Comparison of ENCODE assay signal across 27 mouse cellular contexts in the genomic region with DNA sequence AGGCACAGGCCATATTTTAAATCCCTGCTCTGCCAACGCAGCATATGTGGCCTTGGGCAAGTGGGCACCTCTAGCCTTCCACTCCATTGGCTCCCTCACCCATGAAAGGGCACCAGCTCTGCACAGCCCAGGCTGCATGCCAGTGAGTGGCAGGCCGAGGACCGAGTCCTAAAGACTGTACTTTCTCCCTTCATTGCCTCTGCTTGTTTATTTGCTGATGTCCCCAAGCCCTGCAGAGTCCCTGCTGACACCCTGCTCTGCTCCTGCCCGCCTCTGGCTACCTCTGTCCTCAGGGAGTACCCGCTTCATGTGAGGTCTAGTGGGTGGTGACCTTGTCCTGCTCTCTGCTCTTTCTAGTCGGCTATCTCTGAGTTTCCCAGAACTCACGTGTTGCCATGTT. TPM values are rescaled to one million over a fixed set of nuclear protein-coding genes. Genes with fewer than 3 reads are reported as not detected.
DNase-seq lines count a peak whose midpoint lies in the region; ATAC-seq and TF ChIP-seq lines count a peak whose summit lies in the region.
"Had no signal": no experiment of that assay in that cellular context is flagged by ENCODE, and none has a peak within 500 bp of the region (broad histone marks: within the 10 kb centered on the region; RNA-seq: fewer than 3 reads in every experiment).

No protein-coding gene starts in this region.

- no peaks in the 10 kb centered on the region for H3K27me3 ChIP-seq in liver, postnatal 0 days (ENCODE audit: insufficient read depth, low read length)
- no peaks in the 10 kb centered on the region; the same call in 1 of the 2 replicates for H3K27me3 ChIP-seq in liver, embryonic 11.5 days (replicated peaks; ENCODE audit: control insufficient read depth, insufficient read depth, low read length)
- H3K27me3 ChIP-seq: forebrain, embryonic 15.5 days; heart, embryonic 15.5 days; neural tube, embryonic 15.5 days; Patski had no signal

- intact Hi-C loops in gastrocnemius, postnatal 36 days (cut with DNase I), result no loop called here

- WGBS in liver, postnatal 0 days (ENCODE audit: insufficient replicate concordance), result 54% methylated on average over 7 of the region's 7 CpGs
- WGBS in liver, embryonic 11.5 days, result 72% methylated on average over 7 of the region's 7 CpGs

- TF ChIP-seq EP300 in liver, postnatal 0 days (IDR thresholded peaks at IDR 0.05; ENCODE audit: low read depth), result no peak

- no peak overlapping the region; the same call in 1 of the 2 replicates for H3K9ac ChIP-seq in liver, postnatal 0 days (replicated peaks)
- H3K9ac ChIP-seq in liver, embryonic 11.5 days (ENCODE audit: low read depth, low read length), result no peak overlapping the region
- H3K9ac ChIP-seq: embryonic facial prominence, embryonic 13.5 days; forebrain, embryonic 15.5 days; heart, embryonic 15.5 days; limb, embryonic 15.5 days; midbrain, embryonic 13.5 days; neural tube, embryonic 15.5 days had no signal

- no peaks in the 10 kb centered on the region for H3K9me3 ChIP-seq in liver, postnatal 0 days (ENCODE audit: low read length)
- H3K9me3 ChIP-seq in liver, embryonic 11.5 days (ENCODE audit: control insufficient read depth, low read length), result no peaks in the 10 kb centered on the region
- H3K9me3 ChIP-seq: embryonic facial prominence, embryonic 13.5 days; forebrain, embryonic 10.5 days; forebrain, embryonic 15.5 days; heart, embryonic 10.5 days; heart, embryonic 15.5 days; limb, embryonic 10.5 days; limb, embryonic 15.5 days; midbrain, embryonic 13.5 days; neural tube, embryonic 15.5 days had no signal

- H3K4me3 ChIP-seq in liver, postnatal 0 days (ENCODE audit: low read depth, low read length), result no peak overlapping the region
- no peak overlapping the region for H3K4me3 ChIP-seq in liver, embryonic 11.5 days (ENCODE audit: low read depth, low read length)
- H3K4me3 ChIP-seq: embryonic facial prominence, embryonic 13.5 days; forebrain, embryonic 10.5 days; forebrain, embryonic 15.5 days; heart, embryonic 10.5 days; heart, embryonic 15.5 days; limb, embryonic 10.5 days; limb, embryonic 15.5 days; midbrain, embryonic 13.5 days; neural tube, embryonic 15.5 days had no signal

- no peaks in the 10 kb centered on the region for H3K36me3 ChIP-seq in liver, postnatal 0 days (replicated peaks; ENCODE audit: insufficient read depth, low read length)
- no peaks in the 10 kb centered on the region for H3K36me3 ChIP-seq in liver, embryonic 11.5 days (ENCODE audit: control insufficient read depth, insufficient read depth, low read length)
- H3K36me3 ChIP-seq: embryonic facial prominence, embryonic 13.5 days; forebrain, embryonic 10.5 days; forebrain, embryonic 15.5 days; heart, embryonic 10.5 days; heart, embryonic 15.5 days; limb, embryonic 10.5 days; limb, embryonic 15.5 days; midbrain, embryonic 13.5 days; neural tube, embryonic 15.5 days had no signal

- peak; percentile 8 for ATAC-seq in liver, postnatal 0 days
- ATAC-seq in liver, embryonic 11.5 days (replicated peaks; ENCODE audit: low FRiP score), result no peak
- ATAC-seq: forebrain, embryonic 15.5 days; intestine, embryonic 16.5 days; midbrain, embryonic 13.5 days; Patski had no signal

- DNase-seq in cerebellum, postnatal 10 days, result peak; percentile 69 to 79
- no peak for DNase-seq in cerebellum, adult 11 months
- DNase-seq in gastrocnemius, postnatal 25 days, result peak; percentile 42
- DNase-seq in gastrocnemius, postnatal 36 days, result no peak
- no peak for DNase-seq in liver, postnatal 0 days
- no peak for DNase-seq in liver, embryonic 11.5 days (ENCODE audit: low spot score)
- DNase-seq: cerebellum, adult 9-10 months; kidney, adult 8-10 months; kidney, postnatal 4 days; lung, postnatal 36 days; retina, postnatal 1 day; right cerebral cortex, postnatal 25 days; spleen, adult 18-20 months; thymus, adult 2 months; thymus, postnatal 36 days had no signal

- no peak for TF ChIP-seq CTCF in liver, postnatal 0 days (IDR thresholded peaks at IDR 0.05; ENCODE audit: low read depth)

- no peak overlapping the region for H3K4me2 ChIP-seq in liver, postnatal 0 days (ENCODE audit: low read depth, low read length)
- no peak overlapping the region for H3K4me2 ChIP-seq in liver, embryonic 11.5 days
- H3K4me2 ChIP-seq: embryonic facial prominence, embryonic 13.5 days; forebrain, embryonic 15.5 days; heart, embryonic 15.5 days; limb, embryonic 15.5 days; midbrain, embryonic 13.5 days; neural tube, embryonic 15.5 days had no signal

- peak overlapping the region; percentile 44; the same call in 1 of the 2 replicates for H3K27ac ChIP-seq in liver, postnatal 0 days (ENCODE audit: low read depth)
- H3K27ac ChIP-seq in liver, embryonic 11.5 days (ENCODE audit: low read depth, low read length), result no peak overlapping the region
- H3K27ac ChIP-seq: embryonic facial prominence, embryonic 13.5 days; forebrain, embryonic 10.5 days; forebrain, embryonic 15.5 days; heart, embryonic 10.5 days; heart, embryonic 15.5 days; kidney, postnatal 0 days; limb, embryonic 10.5 days; limb, embryonic 15.5 days; midbrain, embryonic 13.5 days; neural tube, embryonic 15.5 days had no signal

- peaks cover 36% of the 10 kb centered on the region for H3K4me1 ChIP-seq in liver, postnatal 0 days (ENCODE audit: insufficient read depth)
- H3K4me1 ChIP-seq in liver, embryonic 11.5 days (replicated peaks; ENCODE audit: control insufficient read depth, insufficient read depth, low read length), result peaks cover 21% of the 10 kb centered on the region

RNA-seq across cellular contexts. Expression of gene Slc41a3, which starts 1.4 kb away (rescaled TPM):
- total RNA-seq in gastrocnemius, postnatal 25 days (2021), result 10 to 100 TPM; 58.4 to 76.2 TPM
- 10 to 100 TPM; 61.5 to 75.4 TPM for total RNA-seq in gastrocnemius, postnatal 36 days (2021)
- polyA plus RNA-seq in liver, postnatal 0 days (2015; fragmentation: Nextera tagmentation; extraction: Ambion mirVana), result 23.2 and 23.4 TPM in 2 replicates
- polyA plus RNA-seq in liver, embryonic 11.5 days (2014; fragmentation: Nextera tagmentation; extraction: Ambion mirVana), result 43.0 and 46.2 TPM in 2 replicates

Comparison
In these comparisons a context has a peak if more than half of its experiments do, and no peak if none do; other contexts are left out.
1. DNase-seq: peak in cerebellum, postnatal 10 days (2 of 2) and gastrocnemius, postnatal 25 days (single experiment); none in cerebellum, adult 11 months (single experiment), gastrocnemius, postnatal 36 days (0 of 2), liver, postnatal 0 days (single experiment) and liver, embryonic 11.5 days (single experiment).